Mouse (Mus musculus) spleen, embryonic (tissue): ENCODE measurements around the gene Hoxd4.

Source experiments
- CTCF ChIA-PET: fragments of 350-600 bp; sonication (Branson Sonifier 250); formaldehyde crosslinking; loops from one replicate; lab custom pipeline; 2022; lab: Charles Lee

The Hoxd4 gene

GRCm38 (mm10) chr2:74725171-74725570 is 13.4 kb downstream of the Hoxd4 start:
- CTCF ChIA-PET, result interaction anchor here (0.7 kb wide), 1 partner anchor 11 kb away, joined by 6 read pairs; no protein-coding TSS in a partner anchor

GRCm38 (mm10) chr2:74726551-74726950 is 14.8 kb downstream of the Hoxd4 start, which contains the start of gene Gm28230:
Gene Gm28230 (plus strand): TSS chr2:74726728.
- CTCF ChIA-PET, result no interaction called here

GRCm38 (mm10) chr2:74726973-74727639 is 15.4 kb downstream of the Hoxd4 start:
- CTCF ChIA-PET, result no interaction called here

GRCm38 (mm10) chr2:74727640-74728302 is 16.0 kb downstream of the Hoxd4 start:
- CTCF ChIA-PET, result no interaction called here

- CTCF ChIA-PET, result no interaction called here
These were observed 16.6 kb downstream of the Hoxd4 start for GRCm38 (mm10) chr2:74728303-74728680.

GRCm38 (mm10) chr2:74730331-74730730 is 18.6 kb downstream of the Hoxd4 start:
- CTCF ChIA-PET, result interaction anchor here (0.6 to 0.7 kb wide), 3 partner anchors 24 to 1443 kb away, joined by 4 to 10 read pairs (median 5); no protein-coding TSS in a partner anchor

GRCm38 (mm10) chr2:74731055-74731454 is 19.3 kb downstream of the Hoxd4 start:
- CTCF ChIA-PET, result interaction anchor here (0.6 kb wide), 1 partner anchor 25 kb away, joined by 4 read pairs; no protein-coding TSS in a partner anchor

- CTCF ChIA-PET, result no interaction called here
These were observed 20.2 kb downstream of the Hoxd4 start for GRCm38 (mm10) chr2:74731799-74732512.

GRCm38 (mm10) chr2:74732513-74733316 is 21.0 kb downstream of the Hoxd4 start:
- CTCF ChIA-PET, result no interaction called here

GRCm38 (mm10) chr2:74733317-74733661 is 21.6 kb downstream of the Hoxd4 start:
- CTCF ChIA-PET, result no interaction called here

- CTCF ChIA-PET, result no interaction called here
These were observed 22.0 kb downstream of the Hoxd4 start for GRCm38 (mm10) chr2:74733765-74734164.

GRCm38 (mm10) chr2:74734451-74734850 is 22.7 kb downstream of the Hoxd4 start:
- CTCF ChIA-PET, result no interaction called here

- CTCF ChIA-PET, result no interaction called here
These were observed 23.5 kb downstream of the Hoxd4 start for GRCm38 (mm10) chr2:74734996-74735811.

- CTCF ChIA-PET, result no interaction called here
These were observed 24.3 kb downstream of the Hoxd4 start for GRCm38 (mm10) chr2:74735851-74736687.

- CTCF ChIA-PET, result no interaction called here
These were observed 25.2 kb downstream of the Hoxd4 start for GRCm38 (mm10) chr2:74736688-74737577.

GRCm38 (mm10) chr2:74737578-74738070 is 25.9 kb downstream of the Hoxd4 start:
- CTCF ChIA-PET, result no interaction called here

GRCm38 (mm10) chr2:74738623-74739475 is 27.1 kb downstream of the Hoxd4 start:
- CTCF ChIA-PET, result no interaction called here

- CTCF ChIA-PET, result no interaction called here
These were observed 27.7 kb downstream of the Hoxd4 start for GRCm38 (mm10) chr2:74739476-74739800.
